Mouse (Mus musculus): ENCODE data around the gene Ryr2.

The Ryr2 gene

DNA sequence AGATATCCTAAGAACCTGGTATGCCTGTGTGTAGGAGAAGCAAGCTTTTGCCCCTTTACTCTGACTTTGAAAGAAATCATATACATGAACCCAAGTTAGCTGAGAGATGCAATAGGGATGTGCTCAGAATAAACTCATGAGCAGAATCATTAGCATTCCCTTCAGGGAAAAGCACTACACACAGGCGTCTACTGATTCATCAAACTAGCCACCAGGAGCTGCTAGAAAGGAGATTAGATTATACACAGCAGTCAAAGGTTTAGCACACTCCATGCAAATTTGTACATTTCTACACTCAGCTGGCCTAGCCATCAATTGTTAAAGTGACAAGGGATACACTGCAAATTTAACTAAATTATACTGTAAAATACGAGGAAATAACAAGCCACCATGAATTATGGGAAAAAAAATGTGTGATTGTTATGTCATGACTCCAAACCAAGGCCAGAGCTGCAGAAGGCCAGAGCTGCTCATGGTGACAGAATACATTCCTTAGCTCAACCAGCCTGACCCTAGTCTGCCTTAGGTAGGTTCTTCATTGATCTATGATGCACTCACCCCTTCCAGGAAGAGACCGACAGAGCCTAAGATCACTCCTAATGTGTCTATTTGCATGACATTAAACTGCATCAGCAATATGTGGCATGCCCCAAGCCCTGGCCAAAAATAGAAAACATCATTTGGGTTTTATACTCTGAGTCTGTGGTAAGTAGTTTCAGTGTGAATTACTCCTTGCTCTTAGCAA is 324.2 kb downstream of the Ryr2 start:
- no peak for DNase-seq (ENCODE audit: low read depth in 1 of 2, low spot score in 2 of 2)

DNA sequence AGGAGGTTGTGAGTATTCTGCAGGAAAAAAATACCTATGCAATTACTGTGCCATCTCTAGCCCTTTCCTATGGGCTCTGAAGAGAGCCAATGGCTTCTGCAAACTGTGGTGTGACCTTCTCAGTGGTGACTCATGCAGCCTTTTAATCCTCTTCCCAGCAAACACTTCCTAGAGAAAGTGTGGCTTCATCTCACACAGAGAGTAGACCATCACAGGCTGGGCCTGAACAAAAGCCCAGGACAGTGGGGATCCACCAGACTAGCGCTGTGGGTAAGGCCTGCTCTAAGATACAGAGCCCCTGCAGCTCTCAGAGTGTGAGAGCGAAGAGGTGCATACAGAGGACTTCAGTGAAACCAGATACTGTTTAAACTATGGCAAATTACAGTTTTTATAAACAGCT is 325.7 kb downstream of the Ryr2 start:
- DNase-seq (ENCODE audit: low read depth in 1 of 2, low spot score in 2 of 2) = no peak

DNA sequence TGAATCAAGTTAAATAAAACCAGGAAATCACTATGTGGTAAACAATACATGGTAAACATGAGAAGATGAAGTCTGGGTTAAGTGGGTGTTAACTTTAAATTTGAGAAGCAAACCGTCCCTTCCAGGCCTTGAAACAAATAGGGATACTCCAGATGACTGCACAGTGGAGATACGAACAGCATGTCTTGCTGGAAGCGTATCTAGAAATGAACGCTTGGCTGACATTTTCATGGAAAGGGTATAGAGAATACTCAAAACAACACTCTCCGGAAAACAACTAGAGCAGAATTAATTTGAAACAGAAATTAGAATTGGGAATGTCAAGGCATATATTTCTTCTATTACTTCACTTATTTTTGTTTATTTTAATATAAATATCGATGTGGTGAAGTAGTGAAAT is 329.0 kb downstream of the Ryr2 start:
- no peak for DNase-seq (ENCODE audit: low read depth in 1 of 2, low spot score in 2 of 2)

DNA sequence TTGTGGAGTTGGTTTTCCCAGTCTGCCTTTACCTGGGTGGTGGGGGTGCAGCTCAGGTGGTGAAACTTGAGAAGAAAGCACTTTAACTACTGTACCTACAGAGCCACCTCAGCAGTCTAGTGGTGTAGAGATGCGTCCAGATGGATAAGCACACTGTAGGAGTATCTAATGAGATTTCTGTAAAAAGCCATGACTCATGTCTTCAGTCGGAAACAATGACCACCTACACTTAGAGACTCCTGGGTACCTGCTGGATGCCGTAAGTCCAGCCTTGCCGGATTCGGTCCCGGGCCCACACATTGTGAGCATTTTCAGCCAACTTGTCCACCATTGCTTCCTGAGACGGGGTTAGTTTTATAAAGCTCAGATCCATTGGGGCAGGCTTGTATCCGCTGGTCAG is 334.6 kb downstream of the Ryr2 start:
- no peak for DNase-seq (ENCODE audit: low read depth in 1 of 2, low spot score in 2 of 2)

DNA sequence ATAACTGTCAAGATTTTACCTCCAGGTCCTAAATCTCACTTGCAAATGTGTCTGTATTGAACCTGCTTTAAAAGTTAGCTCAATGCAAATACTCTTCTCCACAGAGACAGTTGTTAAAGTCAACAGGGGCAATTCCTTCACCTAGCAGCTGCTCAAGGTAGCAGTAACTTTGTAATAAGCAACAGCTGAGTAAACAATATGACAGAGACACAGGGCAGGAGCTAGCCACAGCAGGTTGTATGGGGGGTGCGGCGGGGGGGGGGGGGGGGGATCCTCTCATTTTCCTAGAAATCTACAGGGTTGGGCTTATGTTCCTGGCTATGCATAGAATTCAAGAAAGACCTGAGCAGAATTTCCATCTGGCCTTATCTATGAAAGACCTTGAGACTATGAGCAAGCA is 339.8 kb downstream of the Ryr2 start:
- DNase-seq (ENCODE audit: low read depth in 1 of 2, low spot score in 2 of 2) = no peak

DNA sequence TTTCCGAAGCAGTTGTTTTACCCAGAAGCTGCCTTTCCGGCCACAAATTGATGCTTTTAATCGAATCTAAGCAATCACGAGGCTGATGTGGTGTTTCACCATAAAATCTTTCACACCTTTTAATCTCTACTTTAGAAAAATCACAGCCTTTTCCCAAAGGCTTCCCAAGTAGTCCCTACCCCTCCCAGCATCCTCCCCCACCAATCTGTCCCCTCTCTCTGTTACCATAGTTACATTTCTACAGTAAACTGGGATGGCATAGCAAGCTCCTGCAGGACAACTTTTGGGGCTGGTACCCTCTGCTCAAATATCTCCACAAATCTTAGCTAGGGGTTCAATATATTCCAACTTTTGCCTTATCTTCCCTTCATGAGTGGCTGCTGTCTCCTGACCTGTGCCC is 342.8 kb downstream of the Ryr2 start:
- no peak for DNase-seq (ENCODE audit: low read depth in 1 of 2, low spot score in 2 of 2)

DNA sequence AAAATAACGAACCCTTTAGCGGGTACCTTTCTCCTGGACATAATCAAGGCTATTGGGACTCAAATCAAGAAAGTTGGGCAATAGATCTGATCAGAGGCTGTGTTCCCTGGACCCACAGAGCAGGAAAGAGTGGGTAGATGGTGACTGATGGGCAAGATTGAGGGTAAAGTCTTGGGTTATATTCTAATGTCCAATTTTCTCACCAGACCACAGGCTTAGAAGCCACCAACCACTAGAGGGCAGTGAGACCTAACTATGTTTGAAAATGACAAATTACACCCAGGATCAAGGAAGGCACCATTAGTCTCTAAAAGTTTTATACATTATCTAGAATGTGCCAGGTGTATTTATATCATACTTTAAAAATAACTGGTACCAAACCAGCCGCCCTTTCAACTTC is 343.6 kb downstream of the Ryr2 start:
- no peak for DNase-seq (ENCODE audit: low read depth in 1 of 2, low spot score in 2 of 2)

DNA sequence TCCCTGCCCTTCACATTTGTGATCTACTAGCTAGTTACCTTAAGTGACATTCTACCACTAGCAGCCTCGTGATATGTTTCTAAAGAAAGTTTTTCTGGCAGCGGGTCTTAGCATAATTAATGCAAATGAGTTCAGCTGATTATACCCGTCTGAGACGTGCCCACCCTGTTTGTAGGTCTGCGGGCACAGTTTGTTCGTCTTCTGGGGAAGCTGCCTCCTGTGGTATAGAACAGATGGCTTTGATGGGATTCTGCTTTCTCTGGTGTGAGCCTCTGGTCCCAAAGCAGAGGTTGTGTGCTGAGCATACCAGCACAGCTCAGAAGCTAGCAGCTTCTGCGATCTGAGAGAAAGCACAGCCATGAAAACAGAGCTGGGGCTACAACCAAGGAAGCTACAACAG is 348.9 kb downstream of the Ryr2 start:
- no peak for DNase-seq (ENCODE audit: low read depth in 1 of 2, low spot score in 2 of 2)

DNA sequence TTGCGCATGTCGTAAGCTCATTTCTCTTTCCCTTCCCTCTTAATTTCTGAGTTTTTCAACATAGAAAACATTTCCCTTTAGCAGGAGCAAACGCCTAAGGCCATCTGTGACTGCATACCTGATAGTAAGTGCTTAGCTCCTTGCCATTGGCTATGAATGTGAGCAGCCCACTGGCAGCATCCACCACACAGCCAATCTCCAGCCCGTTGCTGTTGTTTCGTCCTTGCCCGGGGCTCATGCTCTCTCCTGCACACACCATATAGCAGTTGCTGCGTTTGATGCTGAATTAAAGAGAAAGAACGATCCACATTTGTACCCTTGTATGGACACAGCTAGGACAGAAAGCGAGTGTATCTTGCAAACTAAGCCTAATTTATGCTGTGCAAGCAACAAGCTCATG is 361.3 kb downstream of the Ryr2 start:
- DNase-seq (ENCODE audit: low read depth in 1 of 2, low spot score in 2 of 2) = no peak

DNA sequence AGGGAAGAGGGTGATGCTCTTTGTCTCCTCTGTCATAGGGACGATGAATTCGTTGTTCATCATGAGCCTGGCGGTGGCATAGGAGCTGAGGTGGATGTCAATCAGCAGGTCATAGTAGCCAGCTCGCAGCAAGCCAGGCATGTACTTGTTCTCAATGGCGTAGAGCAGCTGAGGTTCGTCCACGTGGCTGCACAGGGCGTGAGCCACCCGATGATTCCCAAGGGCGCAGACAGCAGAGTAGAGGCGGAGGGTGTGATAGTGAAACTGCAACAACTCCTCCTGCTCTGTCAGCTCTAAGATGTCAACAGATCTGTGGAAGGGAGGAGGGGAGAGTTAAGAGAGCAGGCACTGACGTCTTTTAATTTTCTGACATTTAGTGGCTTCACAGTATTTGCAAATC is 368.5 kb downstream of the Ryr2 start:
- no peak for DNase-seq (ENCODE audit: low read depth in 1 of 2, low spot score in 2 of 2)

DNA sequence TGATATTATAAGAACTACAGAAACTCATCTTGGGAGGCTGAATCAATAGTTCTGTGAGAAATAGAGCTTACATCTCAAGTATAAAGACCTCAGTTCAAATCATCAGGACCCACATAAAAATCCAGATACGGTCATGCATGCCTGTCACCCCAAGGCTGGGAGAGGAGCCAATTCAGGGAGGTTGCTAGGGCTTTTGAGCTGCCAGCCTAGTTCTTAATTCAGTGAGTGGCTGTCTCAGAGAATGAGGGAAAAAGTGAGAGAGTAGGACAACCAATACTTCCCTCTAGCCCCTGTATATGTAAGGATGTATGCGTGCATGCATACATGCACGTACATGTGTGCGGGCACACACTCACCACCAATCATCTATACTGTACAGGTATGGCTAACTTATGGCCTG is 390.5 kb downstream of the Ryr2 start:
- DNase-seq (ENCODE audit: low read depth in 1 of 2, low spot score in 2 of 2) = no peak

DNA sequence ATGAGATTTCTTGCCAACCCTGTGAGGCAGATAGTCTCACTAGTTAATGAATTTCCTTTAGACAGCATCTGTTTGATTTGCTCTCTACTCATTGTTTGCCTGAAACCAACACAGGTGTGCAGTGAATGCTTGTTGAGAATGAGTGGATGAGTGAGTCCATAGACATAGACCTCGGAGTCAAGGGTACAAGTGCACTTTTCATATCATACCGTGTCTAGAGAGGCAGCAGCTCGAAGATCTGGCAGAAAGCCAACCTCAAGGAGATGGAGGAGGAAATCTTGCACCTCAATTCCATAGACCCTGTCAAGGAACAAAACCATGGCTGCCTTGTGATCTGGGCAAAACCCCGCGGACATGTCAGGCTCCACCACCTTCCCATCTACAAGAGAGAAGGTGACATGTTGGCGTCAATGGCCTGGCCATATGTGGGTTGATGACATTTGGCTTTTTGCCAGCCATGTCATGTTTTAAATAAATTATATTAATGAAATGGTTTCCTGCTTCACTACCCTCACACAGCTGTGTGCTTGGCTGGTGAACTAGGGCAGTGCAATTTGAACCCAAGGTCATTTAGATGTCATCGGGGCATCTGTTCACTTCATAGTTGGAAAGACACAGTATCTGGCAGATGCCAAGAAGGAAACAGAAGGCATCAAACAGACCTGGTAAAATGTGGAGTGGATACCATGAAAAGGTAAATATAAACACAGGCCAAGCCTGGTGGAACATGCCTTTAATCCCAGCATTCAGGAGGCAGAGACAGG is 396.9 kb downstream of the Ryr2 start:
- DNase-seq (ENCODE audit: low read depth in 1 of 2, low spot score in 2 of 2) = no peak

DNA sequence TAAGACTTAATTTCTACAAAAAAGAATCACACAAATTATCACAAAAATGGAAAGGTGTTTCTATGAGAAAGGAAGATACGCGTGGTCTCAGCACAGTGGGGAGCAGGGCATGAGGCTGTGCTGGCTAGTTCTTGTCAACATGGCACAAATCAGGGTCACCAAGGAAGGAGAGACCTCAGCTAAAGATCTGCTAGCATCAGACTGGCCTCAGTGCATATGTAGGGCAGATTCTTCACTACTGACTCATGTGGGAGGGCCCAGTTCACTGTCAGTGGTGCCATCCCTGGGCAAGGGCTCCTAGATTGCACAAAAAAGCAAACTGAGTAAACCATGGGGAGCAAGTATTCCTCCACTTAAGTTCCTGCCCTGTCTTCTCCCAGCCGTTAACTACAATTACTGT is 405.0 kb downstream of the Ryr2 start:
- no peak for DNase-seq (ENCODE audit: low read depth in 1 of 2, low spot score in 2 of 2)

DNA sequence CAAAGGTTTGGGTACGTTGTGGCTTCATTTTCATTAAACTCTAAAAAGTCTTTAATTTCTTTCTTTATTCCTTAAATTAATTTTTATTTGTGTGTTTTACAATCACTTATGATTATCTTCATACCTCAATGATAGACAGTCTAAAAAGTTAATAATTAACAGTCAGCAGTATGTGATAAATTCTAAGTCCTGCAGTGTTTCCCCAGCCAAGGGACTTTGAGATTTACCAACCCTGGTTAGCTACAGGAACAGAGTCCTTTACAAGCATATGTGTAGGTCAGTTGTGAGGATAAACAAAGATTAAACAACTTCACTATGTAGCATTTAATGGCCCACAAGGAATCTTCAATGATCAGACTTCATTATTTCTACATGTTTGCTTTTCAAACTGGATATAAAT is 410.2 kb downstream of the Ryr2 start:
- no peak for DNase-seq (ENCODE audit: low read depth in 1 of 2, low spot score in 2 of 2)

DNA sequence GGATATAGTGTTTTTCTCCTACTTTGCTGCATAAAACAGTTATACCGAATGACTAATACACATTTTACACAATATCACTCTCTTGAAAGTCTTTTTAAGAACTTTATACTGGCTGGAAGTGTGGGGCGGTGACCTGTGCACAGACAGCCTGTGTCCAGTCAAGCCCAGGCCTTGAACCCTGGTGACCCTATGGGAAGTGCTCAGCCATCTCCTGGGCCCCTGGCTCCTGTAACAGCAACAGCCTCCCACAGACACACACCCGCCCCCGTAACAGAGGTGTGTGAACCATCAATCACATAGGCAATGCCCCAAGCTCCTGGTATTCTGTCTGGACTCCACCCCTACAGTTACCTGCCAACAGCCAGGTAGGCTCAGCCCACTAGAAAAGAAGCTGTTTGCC is 424.9 kb downstream of the Ryr2 start:
- no peak for DNase-seq (ENCODE audit: low read depth in 1 of 2, low spot score in 2 of 2)

DNA sequence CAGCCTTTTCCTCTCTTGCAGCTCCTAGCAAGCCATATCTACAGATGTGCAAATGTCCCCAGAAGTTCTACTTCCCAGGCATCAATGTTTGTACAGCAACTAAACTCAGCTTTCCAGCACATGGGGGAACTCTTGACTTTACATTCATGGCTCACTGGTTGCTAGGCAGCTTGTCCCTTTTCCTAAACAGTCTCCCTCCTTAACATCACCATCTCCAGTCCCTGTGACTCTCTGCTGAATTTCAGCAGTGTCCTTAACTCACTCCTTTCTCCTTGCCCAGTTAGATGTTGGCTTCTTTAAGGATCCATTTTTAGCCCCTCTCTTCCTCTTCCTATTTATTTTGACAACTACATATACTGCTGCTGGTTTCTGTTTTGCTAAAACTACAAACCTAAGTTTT is 443.9 kb downstream of the Ryr2 start:
- DNase-seq (ENCODE audit: low read depth in 1 of 2, low spot score in 2 of 2) = no peak

DNA sequence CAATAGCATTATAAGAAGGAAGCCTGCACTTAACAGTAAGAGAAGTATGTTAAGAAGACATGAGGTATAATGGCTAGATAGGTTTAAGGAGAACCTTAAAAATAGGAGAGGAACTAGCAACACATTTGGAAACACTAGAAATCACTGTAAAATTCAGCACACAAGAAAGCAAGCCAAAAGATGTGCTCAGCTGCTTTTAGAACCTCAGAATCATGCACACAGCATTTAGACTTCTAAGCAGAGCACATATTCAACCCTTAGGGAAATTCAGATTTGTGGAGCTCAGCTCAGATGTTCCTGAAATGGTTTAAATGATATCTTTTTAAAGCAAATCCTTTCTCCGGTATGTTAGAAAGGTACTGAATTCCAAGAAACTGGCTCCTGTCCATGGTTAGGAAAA is 461.9 kb downstream of the Ryr2 start:
- DNase-seq (ENCODE audit: low read depth in 1 of 2, low spot score in 2 of 2) = no peak

DNA sequence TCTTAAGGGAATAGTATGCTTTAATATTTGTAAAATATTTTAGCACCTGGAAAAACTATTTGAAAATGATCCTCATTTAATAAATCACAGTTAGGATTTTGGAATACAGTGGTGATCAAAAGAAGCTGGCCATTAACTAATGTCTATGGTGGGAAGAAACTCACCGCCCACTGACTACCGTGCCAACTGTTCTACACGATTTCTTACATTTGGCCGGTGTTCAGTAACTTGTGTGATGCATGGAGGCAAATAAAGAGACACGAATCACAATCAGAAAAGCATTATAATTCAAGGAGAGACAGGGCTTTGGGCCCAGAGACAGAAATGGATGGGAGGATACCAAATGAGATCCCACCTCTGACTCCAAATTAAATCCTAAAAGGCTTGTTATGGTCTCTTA is 470.4 kb downstream of the Ryr2 start:
- DNase-seq (ENCODE audit: low read depth in 1 of 2, low spot score in 2 of 2) = no peak

DNA sequence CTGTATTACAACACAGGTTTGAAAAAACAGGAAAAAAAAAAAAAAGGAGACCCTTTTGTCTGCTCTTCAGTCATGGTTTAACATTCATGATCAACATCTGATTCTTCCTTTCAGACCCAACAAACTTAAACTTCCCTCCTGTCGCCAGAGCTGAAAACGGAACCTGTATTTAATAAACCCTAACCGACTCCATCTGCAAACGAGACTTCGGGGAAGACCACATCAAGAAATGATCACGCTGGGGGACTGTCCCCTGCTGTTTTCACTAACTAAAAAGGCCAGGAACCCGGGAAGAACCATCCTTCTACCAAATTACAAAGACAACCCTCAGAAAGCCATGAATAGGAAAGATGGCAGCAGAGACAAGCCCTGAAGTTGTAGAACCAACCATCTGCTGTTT is 482.2 kb downstream of the Ryr2 start:
- DNase-seq (ENCODE audit: low read depth in 1 of 2, low spot score in 2 of 2) = no peak

DNA sequence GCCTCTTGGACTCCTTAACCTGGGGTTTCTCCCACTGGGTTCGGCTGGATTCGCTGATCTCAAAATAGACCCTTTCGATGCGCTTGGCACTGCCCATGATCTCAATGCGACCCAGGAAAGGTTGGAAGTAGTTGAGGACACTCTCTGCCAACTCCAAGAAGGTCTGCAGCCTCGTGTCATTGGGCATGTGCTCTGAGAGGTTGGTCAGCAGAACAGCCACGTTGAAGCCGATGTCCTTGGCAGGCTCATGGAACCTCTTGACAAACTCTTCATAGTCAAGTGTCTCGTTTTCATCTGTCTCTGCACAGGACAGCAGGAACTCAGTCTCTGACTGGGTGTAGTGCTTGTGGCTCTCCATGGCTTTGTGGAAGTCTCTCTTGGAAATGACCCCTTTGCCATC is 511.3 kb downstream of the Ryr2 start:
- DNase-seq (ENCODE audit: low read depth in 1 of 2, low spot score in 2 of 2) = no peak

DNA sequence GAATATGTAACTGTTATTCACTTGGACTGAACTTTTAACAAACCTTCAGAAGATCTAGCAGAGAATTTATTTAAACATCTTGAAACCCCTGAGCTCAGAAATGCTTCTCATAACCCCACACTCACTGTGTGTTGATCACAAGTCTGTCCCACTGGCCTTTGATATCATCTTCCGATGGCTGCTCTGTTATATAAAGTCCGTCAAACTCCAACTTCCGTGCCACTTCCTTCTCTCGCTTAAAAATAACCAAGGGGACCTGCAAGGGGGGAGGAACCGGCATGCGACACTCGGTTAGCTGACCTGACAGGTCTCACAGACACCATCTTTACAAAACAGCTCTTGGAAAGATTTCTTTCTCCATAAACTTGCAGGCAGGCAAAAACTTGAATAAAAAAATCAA is 521.5 kb downstream of the Ryr2 start:
- no peak for DNase-seq (ENCODE audit: low read depth in 1 of 2, low spot score in 2 of 2)

DNA sequence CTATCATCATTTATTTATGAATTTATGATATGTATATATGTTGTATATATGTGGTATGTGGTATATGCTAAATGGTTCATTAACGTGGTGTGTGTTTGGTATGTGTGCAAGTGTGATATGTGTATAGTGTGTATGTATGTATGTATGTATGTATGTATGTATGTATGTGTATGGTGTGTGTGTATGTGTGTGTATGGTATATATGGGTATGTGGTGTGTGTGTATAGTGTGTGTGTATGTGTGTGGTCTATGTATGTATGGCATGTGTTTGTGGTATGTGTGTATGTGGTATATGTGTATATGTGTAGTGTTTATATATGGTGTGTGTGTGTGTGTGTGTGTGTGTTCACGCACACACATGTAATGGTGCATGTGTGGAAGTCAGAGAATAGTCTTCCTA is 534.2 kb downstream of the Ryr2 start:
- DNase-seq (ENCODE audit: low read depth in 1 of 2, low spot score in 2 of 2) = no peak

DNA sequence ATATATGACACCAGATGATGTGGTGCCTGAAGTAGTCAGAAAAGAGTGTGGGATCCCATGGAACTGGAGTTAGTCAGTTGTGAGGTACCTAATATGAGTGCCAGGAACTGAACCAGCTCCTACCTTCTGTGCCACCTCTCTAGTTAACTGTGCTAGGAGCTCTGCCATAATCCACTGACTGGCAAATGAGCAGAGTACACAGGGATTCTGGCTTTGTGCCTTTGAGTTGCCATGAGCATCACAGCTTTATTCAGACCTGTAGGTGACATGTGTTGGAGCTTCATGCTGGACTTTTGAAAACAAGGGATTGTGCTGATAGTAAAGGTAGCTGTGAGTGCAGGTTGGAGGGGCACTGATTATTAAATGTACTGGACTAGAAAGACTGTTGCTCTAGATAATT is 539.4 kb downstream of the Ryr2 start:
- no peak for DNase-seq (ENCODE audit: low read depth in 1 of 2, low spot score in 2 of 2)
